Mouse (Mus musculus): ENCODE data around the gene Smarcal1. TPM values are rescaled to one million over a fixed set of nuclear protein-coding genes. Genes with fewer than 3 reads are reported as not detected.
A peak's percentile ranks its signal among the peaks of the same experiment; 100 is the strongest.

The Smarcal1 gene
- polyA plus RNA-seq, 1 experiment from 2014 or later: 31.2 TPM

- Histone ChIP-seq H3K9me3 (replicated peaks) (no peaks in the 10 kb centered on the region), H3K4me2 (replicated peaks) (no peak overlapping the region), H3K27me3 (peaks cover 5% of the 10 kb centered on the region; the same call in 1 of the 2 replicates), H3K4me1 (peaks cover 21% of the 10 kb centered on the region), H3K9ac (no peak overlapping the region), H3K27ac (no peak overlapping the region), H3K36me3 (no peaks in the 10 kb centered on the region), H3K4me3 (no peak overlapping the region)
- 67% methylated on average over 7 of the region's 7 CpGs for WGBS
- ATAC-seq (ENCODE audit: low FRiP score): no peak
Observed at GRCm38 (mm10) chr1:72574047-72574446, 9.0 kb upstream of the Smarcal1 start.

GRCm38 (mm10) chr1:72574608-72575007 is 8.4 kb upstream of the Smarcal1 start:
- H3K9me3 ChIP-seq (replicated peaks): no peaks in the 10 kb centered on the region
- no peaks in the 10 kb centered on the region for H3K36me3 ChIP-seq
- H3K27me3 ChIP-seq: peaks cover 5% of the 10 kb centered on the region; the same call in 1 of the 2 replicates
- no peak overlapping the region for H3K27ac ChIP-seq
- no peak overlapping the region for H3K9ac ChIP-seq
- no peak overlapping the region for H3K4me2 ChIP-seq (replicated peaks)
- no peak overlapping the region for H3K4me3 ChIP-seq
- peaks cover 21% of the 10 kb centered on the region for H3K4me1 ChIP-seq
- no peak for ATAC-seq (ENCODE audit: low FRiP score)
- 65% methylated on average over 7 of the region's 7 CpGs for WGBS

- Histone ChIP-seq H3K9ac (no peak overlapping the region), H3K36me3 (no peaks in the 10 kb centered on the region), H3K27ac (no peak overlapping the region), H3K27me3 (peaks cover 5% of the 10 kb centered on the region; the same call in 1 of the 2 replicates), H3K9me3 (replicated peaks) (no peaks in the 10 kb centered on the region), H3K4me3 (no peak overlapping the region), H3K4me1 (peaks cover 21% of the 10 kb centered on the region), H3K4me2 (replicated peaks) (no peak overlapping the region)
- 51% methylated on average over 4 of the region's 4 CpGs for WGBS
- no peak for ATAC-seq (ENCODE audit: low FRiP score)
Observed at GRCm38 (mm10) chr1:72575121-72575520, 7.9 kb upstream of the Smarcal1 start.

DNA sequence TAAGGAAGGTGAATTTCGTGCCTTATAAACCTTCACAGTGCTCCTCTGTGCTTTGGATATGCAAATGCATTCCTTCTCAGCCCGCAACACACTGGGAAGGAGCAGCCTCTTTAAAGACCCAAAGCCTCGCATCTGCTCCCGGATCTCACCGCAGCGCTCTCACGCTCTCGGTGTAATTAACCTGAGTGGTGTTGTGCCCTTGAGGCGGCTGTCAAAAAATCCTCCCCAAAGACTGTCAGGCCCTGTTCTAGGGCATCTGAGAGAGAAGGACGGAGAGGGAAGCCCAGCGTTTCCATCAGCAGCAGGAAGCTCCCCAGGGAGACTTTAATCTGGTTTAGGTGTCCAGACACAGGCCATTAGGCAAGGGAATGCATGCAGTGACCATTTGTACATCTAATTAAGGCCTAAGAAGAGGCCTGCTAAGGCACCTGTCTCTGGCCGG is 5.5 kb upstream of the Smarcal1 start:
- 3% methylated on average over 12 of the region's 12 CpGs for WGBS

GRCm38 (mm10) chr1:72578351-72578750 is 4.7 kb upstream of the Smarcal1 start:
- 36% methylated on average over 15 of the region's 15 CpGs for WGBS
- H3K4me3 ChIP-seq: no peak overlapping the region
- H3K9ac ChIP-seq: no peak overlapping the region
- peaks cover 21% of the 10 kb centered on the region for H3K4me1 ChIP-seq
- no peak for ATAC-seq (ENCODE audit: low FRiP score)
- H3K27me3 ChIP-seq: peaks cover 5% of the 10 kb centered on the region; the same call in 1 of the 2 replicates
- no peak overlapping the region; the same call in 1 of the 2 replicates for H3K27ac ChIP-seq
- H3K36me3 ChIP-seq: no peaks in the 10 kb centered on the region
- peak overlapping the region; percentile 40; the same call in 1 of the 2 replicates for H3K4me2 ChIP-seq (replicated peaks)
- no peaks in the 10 kb centered on the region for H3K9me3 ChIP-seq (replicated peaks)

More for the DNA sequence above, 5.5 kb upstream of the Smarcal1 start:
- peak; percentile 36; the same call in 1 of the 2 replicates for ATAC-seq (ENCODE audit: low FRiP score)
- Histone ChIP-seq H3K9ac (no peak overlapping the region), H3K4me3 (no peak overlapping the region), H3K27me3 (peaks cover 5% of the 10 kb centered on the region; the same call in 1 of the 2 replicates), H3K9me3 (replicated peaks) (no peaks in the 10 kb centered on the region), H3K4me1 (peaks cover 21% of the 10 kb centered on the region), H3K27ac (peak overlapping the region; percentile 26), H3K36me3 (no peaks in the 10 kb centered on the region), H3K4me2 (replicated peaks) (peak overlapping the region; percentile 40)

DNA sequence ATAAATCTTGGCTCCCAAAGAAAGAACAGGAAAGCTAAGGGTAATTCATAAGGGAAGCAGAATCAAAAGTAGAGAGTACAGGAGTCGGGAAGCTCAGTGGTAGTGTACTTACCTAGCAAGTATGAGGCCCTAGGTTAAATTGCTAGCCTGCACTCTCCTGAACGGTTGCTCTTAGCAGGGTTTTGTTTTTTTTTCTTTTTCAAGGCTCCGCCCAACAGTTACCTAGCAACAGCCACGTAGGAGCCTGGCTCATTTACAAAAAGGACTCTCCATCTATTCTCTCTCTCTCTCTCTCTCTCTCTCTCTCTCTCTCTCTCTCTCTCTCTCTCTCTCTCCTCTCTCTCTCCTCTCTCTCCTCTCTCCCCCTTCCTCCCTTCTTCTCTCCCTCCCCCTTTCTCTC is 4.2 kb upstream of the Smarcal1 start:
- Histone ChIP-seq H3K4me2 (replicated peaks) (peak overlapping the region; percentile 5; the same call in 1 of the 2 replicates), H3K9ac (no peak overlapping the region), H3K27ac (no peak overlapping the region), H3K36me3 (no peaks in the 10 kb centered on the region), H3K27me3 (peaks cover 5% of the 10 kb centered on the region; the same call in 1 of the 2 replicates), H3K4me3 (no peak overlapping the region), H3K9me3 (replicated peaks) (no peaks in the 10 kb centered on the region), H3K4me1 (peaks cover 24% of the 10 kb centered on the region)
- 26% methylated on average over 4 of the region's 4 CpGs for WGBS
- no peak for ATAC-seq (ENCODE audit: low FRiP score)

DNA sequence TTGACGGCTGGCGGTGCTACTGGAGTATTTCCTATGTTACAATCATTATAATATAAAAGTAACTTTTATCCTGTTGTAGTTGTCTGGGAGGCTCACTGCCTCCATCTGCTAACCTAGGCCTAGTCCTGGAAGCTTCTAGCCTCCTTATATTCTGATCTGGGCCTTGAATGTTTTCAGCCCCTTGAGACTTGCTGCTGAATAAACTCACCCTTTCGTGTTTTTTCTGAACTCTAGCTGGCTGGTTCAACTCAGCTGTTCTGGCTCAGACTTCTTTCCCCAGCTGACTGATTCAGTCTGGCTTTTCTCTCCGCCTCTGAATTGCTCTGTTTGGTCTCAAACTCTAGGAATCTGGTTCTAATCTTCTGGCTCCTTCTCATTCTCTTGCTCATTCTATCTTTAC is 855 bp downstream of the Smarcal1 start:
- no peaks in the 10 kb centered on the region for H3K27me3 ChIP-seq
- peak overlapping the region; percentile 68 for H3K9ac ChIP-seq
- H3K36me3 ChIP-seq: peaks cover 32% of the 10 kb centered on the region
- 83% methylated on average over 4 of the region's 4 CpGs for WGBS
- H3K4me3 ChIP-seq: peak overlapping the region; percentile 69
- ATAC-seq (ENCODE audit: low FRiP score): no peak
- peak overlapping the region; percentile 67 for H3K4me2 ChIP-seq (replicated peaks)
- H3K4me1 ChIP-seq: peaks cover 16% of the 10 kb centered on the region
- no peaks in the 10 kb centered on the region for H3K9me3 ChIP-seq (replicated peaks)
- H3K27ac ChIP-seq: no peak overlapping the region

GRCm38 (mm10) chr1:72585971-72586875 is 3.2 kb downstream of the Smarcal1 start:
- H3K36me3 ChIP-seq: peaks cover 49% of the 10 kb centered on the region
- WGBS: 92% methylated on average over 17 of the region's 17 CpGs
- no peak overlapping the region for H3K4me3 ChIP-seq
- peaks cover 16% of the 10 kb centered on the region for H3K4me1 ChIP-seq
- no peaks in the 10 kb centered on the region for H3K9me3 ChIP-seq (replicated peaks)
- no peak for ATAC-seq (ENCODE audit: low FRiP score)
- no peak overlapping the region for H3K27ac ChIP-seq
- no peaks in the 10 kb centered on the region for H3K27me3 ChIP-seq
- H3K9ac ChIP-seq: no peak overlapping the region
- H3K4me2 ChIP-seq (replicated peaks): no peak overlapping the region

DNA sequence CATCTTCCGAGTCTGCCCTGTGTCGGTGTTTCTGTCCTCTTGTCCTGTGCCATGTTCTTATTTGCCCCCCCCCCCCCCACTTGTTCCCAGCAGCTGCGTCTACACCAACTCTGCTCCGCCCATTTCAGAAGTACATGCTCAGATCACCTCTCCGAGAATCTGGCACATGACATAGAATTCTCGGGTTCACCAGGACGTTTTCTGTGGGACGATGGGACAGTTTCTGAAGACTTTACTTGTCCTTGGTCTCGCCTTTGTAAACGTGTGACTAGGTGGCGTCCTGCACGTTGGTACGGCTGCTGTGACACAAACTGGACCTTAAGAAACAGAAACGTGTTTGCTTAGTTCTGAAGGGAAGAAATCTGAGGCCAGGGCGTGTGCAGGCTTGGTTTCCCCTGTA is 4.5 kb downstream of the Smarcal1 start:
- no peak for ATAC-seq (ENCODE audit: low FRiP score)
- Histone ChIP-seq H3K27ac (no peak overlapping the region), H3K9ac (no peak overlapping the region), H3K4me3 (no peak overlapping the region), H3K4me1 (peaks cover 16% of the 10 kb centered on the region), H3K27me3 (no peaks in the 10 kb centered on the region), H3K36me3 (peaks cover 62% of the 10 kb centered on the region), H3K4me2 (replicated peaks) (no peak overlapping the region), H3K9me3 (replicated peaks) (no peaks in the 10 kb centered on the region)
- WGBS: 94% methylated on average over 15 of the region's 15 CpGs

- H3K9ac ChIP-seq: no peak overlapping the region
- 80% methylated on average over 2 of the region's 2 CpGs for WGBS
- peaks cover 71% of the 10 kb centered on the region for H3K36me3 ChIP-seq
- no peak for ATAC-seq (ENCODE audit: low FRiP score)
- H3K27me3 ChIP-seq: no peaks in the 10 kb centered on the region
- no peaks in the 10 kb centered on the region for H3K9me3 ChIP-seq (replicated peaks)
- H3K4me2 ChIP-seq (replicated peaks): no peak overlapping the region
- no peak overlapping the region for H3K4me3 ChIP-seq
- no peak overlapping the region for H3K27ac ChIP-seq
- H3K4me1 ChIP-seq: peaks cover 13% of the 10 kb centered on the region
Observed at GRCm38 (mm10) chr1:72588763-72589162, 5.7 kb downstream of the Smarcal1 start.

DNA sequence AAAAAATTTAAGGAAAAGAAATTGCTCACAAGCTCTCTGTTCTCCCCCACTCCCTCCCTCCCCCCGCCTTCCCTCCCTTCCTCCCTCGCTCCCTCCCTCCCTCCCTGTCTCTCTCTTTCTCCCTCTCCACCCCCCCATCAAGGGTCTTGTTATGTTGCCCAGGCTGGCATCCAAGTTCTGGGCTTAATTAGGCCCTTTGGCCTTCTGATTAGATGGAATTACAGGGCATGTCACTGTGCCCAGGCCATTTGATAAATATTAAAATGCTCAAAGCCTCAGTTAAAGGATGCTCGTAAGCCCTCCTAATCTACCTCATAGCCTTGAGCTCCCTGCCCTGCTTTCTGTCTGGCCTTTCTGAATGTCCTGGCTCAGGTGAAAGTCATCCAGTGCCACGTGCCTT is 7.6 kb downstream of the Smarcal1 start:
- Histone ChIP-seq H3K4me2 (replicated peaks) (no peak overlapping the region), H3K9ac (no peak overlapping the region), H3K27me3 (no peaks in the 10 kb centered on the region), H3K9me3 (replicated peaks) (no peaks in the 10 kb centered on the region), H3K4me1 (no peaks in the 10 kb centered on the region), H3K27ac (no peak overlapping the region), H3K36me3 (peaks cover 80% of the 10 kb centered on the region), H3K4me3 (no peak overlapping the region)
- WGBS: 87% methylated on average over 4 of the region's 4 CpGs
- no peak for ATAC-seq (ENCODE audit: low FRiP score)

GRCm38 (mm10) chr1:72592350-72592749 is 9.3 kb downstream of the Smarcal1 start:
- ATAC-seq (ENCODE audit: low FRiP score): no peak
- WGBS: 93% methylated on average over 3 of the region's 3 CpGs
- no peaks in the 10 kb centered on the region for H3K9me3 ChIP-seq (replicated peaks)
- no peaks in the 10 kb centered on the region for H3K4me1 ChIP-seq
- H3K36me3 ChIP-seq: peaks cover 80% of the 10 kb centered on the region
- H3K4me3 ChIP-seq: no peak overlapping the region
- no peak overlapping the region for H3K27ac ChIP-seq
- no peak overlapping the region for H3K9ac ChIP-seq
- no peaks in the 10 kb centered on the region for H3K27me3 ChIP-seq
- no peak overlapping the region for H3K4me2 ChIP-seq (replicated peaks)

Data from hindbrain, embryonic 12.5 days (tissue).